Mouse (Mus musculus) bone marrow macrophage, adult 2 months (primary cell): ENCODE data around the gene Pwwp2b.

Source experiments
- CTCF ChIP-seq: IDR thresholded peaks from 2 replicates; pipeline ENCODE4 v1.5.1; 2012; ENCODE audit warnings: low read depth, mild to moderate bottlenecking, low read length, moderate library complexity
- POLR2A ChIP-seq: IDR thresholded peaks from 2 replicates; pipeline ENCODE4 v1.6.1; 2012; ENCODE audit warnings: mild to moderate bottlenecking, low read depth, low read length, borderline replicate concordance

DNA sequence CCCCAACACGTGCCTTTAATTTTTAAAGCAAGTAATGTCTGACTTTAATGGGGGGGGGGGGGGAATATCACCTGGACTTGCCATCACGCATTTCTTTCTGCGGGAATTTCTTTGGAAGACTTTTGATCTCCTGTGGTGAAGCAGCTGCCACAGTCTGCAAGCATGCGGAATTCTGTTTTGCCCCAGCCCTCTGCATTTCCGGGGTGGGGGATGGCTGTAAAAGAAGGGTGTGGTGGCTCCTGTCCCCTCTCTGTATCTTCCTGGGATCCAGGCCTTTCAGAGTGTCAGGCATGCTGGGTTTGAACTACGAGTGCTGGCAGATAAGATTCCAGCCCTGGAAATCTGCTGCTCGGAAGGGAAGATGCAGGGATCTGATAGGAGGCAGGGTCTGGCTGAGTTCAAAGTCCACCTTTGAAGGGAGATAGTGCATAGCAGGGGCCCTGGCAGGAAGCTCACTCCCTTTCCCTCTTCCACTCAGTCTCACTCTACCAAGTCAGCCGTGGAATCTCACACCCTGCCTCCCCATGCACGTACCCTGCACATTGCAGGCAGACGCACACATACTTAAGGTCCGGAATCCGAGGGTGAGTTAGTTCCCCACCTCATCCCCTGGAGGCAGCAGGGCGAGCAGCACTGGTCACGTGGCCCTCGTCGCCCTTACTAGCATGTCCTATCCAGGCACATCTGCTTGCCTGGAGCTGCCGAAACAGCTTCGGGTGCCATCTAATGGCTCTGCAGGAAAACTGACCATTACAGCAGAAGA is 13.7 kb upstream of the Pwwp2b start:
- TF ChIP-seq CTCF = no peak
- no peak for TF ChIP-seq POLR2A
